Mouse (Mus musculus): ENCODE measurements around the gene Erf.

DNA sequence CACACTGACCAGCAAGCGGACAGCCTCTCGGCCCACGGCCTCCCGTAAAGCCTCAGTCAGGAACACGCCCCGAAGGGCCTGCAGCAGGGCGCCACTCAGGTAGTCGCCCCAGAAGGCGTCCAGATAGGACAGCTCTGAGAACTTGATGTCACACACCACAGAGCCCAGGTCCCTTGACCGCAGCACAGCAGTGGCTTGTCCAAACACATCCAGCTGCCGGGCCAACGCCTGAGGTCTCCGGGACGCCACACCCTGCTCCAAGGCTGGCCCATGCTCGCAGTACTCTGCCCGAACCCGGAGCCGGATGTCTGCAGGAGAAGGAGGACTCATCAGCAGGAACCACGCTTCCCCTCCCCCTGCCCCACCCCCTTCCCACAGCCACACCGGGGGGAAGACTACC, 46.9 kb downstream of the Erf start:
- TF ChIP-seq CTCF (conservative IDR thresholded peaks at IDR 0.05; ENCODE audit: insufficient read depth, insufficient read length, low read depth, low read length) (no peak), POLR2A (IDR thresholded peaks at IDR 0.05; ENCODE audit: low read depth, low read length) (no peak)

All from kidney, adult 2 months (tissue).